Mouse (Mus musculus) gastrocnemius, postnatal 4 days (tissue): ENCODE measurements at regions not wholly inside any gene's neighbourhood (a gene's known extent, or its start where the extent isn't known, plus 50 kb on each side); places are given as distances from the start of the nearest gene placed in this dataset.

Source experiments
- DNase-seq, 2 experiments: peaks; one replicate each; pipeline ENCODE4 v3.0.0; 2021 to 2022; ENCODE audit warnings: low spot score in 2 of 2, mixed read lengths in 2 of 2

GRCm38 (mm10) chr11:64369516-64369915, 65.6 kb upstream of the Hs3st3a1 start:
- no peak for DNase-seq

- no peak for DNase-seq
These were observed 99.7 kb upstream of the Hs3st3a1 start for GRCm38 (mm10) chr11:64335456-64335855.

GRCm38 (mm10) chr11:64332406-64332805, 102.7 kb upstream of the Hs3st3a1 start:
- no peak for DNase-seq

GRCm38 (mm10) chr11:64331811-64332210, 103.3 kb upstream of the Hs3st3a1 start:
- no peak for DNase-seq

- DNase-seq = no peak
These were observed 106.0 kb upstream of the Hs3st3a1 start for GRCm38 (mm10) chr11:64329129-64329528.

GRCm38 (mm10) chr11:64327771-64328170, 107.4 kb upstream of the Hs3st3a1 start:
- DNase-seq = no peak

GRCm38 (mm10) chr11:64326646-64327045, 108.5 kb upstream of the Hs3st3a1 start:
- DNase-seq = no peak

GRCm38 (mm10) chr11:64321900-64322425, 113.2 kb upstream of the Hs3st3a1 start:
- DNase-seq = no peak

- no peak for DNase-seq
These were observed 117.7 kb upstream of the Hs3st3a1 start for GRCm38 (mm10) chr11:64317458-64317857.

GRCm38 (mm10) chr11:64314997-64315396, 120.1 kb upstream of the Hs3st3a1 start:
- DNase-seq = no peak

- DNase-seq = no peak
These were observed 121.9 kb upstream of the Hs3st3a1 start for GRCm38 (mm10) chr11:64313241-64313640.

- no peak for DNase-seq
These were observed 125.3 kb upstream of the Hs3st3a1 start for GRCm38 (mm10) chr11:64309881-64310280.

GRCm38 (mm10) chr11:64297825-64298224, 137.3 kb upstream of the Hs3st3a1 start:
- no peak for DNase-seq

GRCm38 (mm10) chr11:64288236-64288635, 146.9 kb upstream of the Hs3st3a1 start:
- DNase-seq = no peak

- no peak for DNase-seq
These were observed 147.6 kb upstream of the Hs3st3a1 start for GRCm38 (mm10) chr11:64287499-64287898.

GRCm38 (mm10) chr11:64281781-64282180, 153.4 kb upstream of the Hs3st3a1 start:
- no peak for DNase-seq

- DNase-seq = no peak
These were observed 156.7 kb upstream of the Hs3st3a1 start for GRCm38 (mm10) chr11:64278259-64279003.

- DNase-seq = no peak
These were observed 161.4 kb upstream of the Hs3st3a1 start for GRCm38 (mm10) chr11:64273726-64274125.

GRCm38 (mm10) chr11:64273214-64273613, 161.9 kb upstream of the Hs3st3a1 start:
- no peak for DNase-seq

- no peak for DNase-seq
These were observed 167.0 kb upstream of the Hs3st3a1 start for GRCm38 (mm10) chr11:64268121-64268520.

- no peak for DNase-seq
These were observed 167.6 kb upstream of the Hs3st3a1 start for GRCm38 (mm10) chr11:64267547-64267946.

GRCm38 (mm10) chr11:64253517-64254385, 174.5 kb upstream of the Cox10 start:
- no peak for DNase-seq
